Mouse (Mus musculus): ENCODE data around the gene Rnf34. TPM values are rescaled to one million over a fixed set of nuclear protein-coding genes. Genes with fewer than 3 reads are reported as not detected.

Gene Rnf34
- total RNA-seq, 1 experiment: 26.1 TPM

GRCm38 (mm10) chr5:122887033-122887432 lies 37.2 kb downstream of the Rnf34 start:
- Histone ChIP-seq H3K36me3 (ENCODE audit: control insufficient read depth, insufficient read depth, low read length, poor library complexity, severe bottlenecking) (peaks cover 12% of the 10 kb centered on the region; the same call in 1 of the 2 replicates), H3K9ac (ENCODE audit: insufficient read depth, low read depth, low read length, poor library complexity, severe bottlenecking) (no peak overlapping the region), H3K27ac (ENCODE audit: insufficient read depth, low read depth, low read length, poor library complexity, severe bottlenecking) (no peak overlapping the region), H3K4me3 (ENCODE audit: insufficient read depth in 1 of 2, low read depth in 1 of 2, low read length in 2 of 2, poor library complexity in 1 of 2, severe bottlenecking in 1 of 2) (no peak overlapping the region), H3K9me3 (ENCODE audit: control insufficient read depth, insufficient read depth, low read depth, low read length) (no peaks in the 10 kb centered on the region), H3K4me1 (ENCODE audit: control insufficient read depth in 2 of 2, insufficient read depth in 2 of 2, low read length in 2 of 2, poor library complexity in 1 of 2) (peaks cover 4 to 21% of the 10 kb centered on the region in 2 experiments)
- no peak for DNase-seq (ENCODE audit: low read depth, low spot score)
- in situ Hi-C loops (cut with MboI; ENCODE audit: low sequenced_read_pairs in 2 of 2, unreplicated experiment in 2 of 2): no loop called here
- no peak for TF ChIP-seq ZNF384 (IDR thresholded peaks at IDR 0.05; ENCODE audit: low read depth, low read length)

DNA sequence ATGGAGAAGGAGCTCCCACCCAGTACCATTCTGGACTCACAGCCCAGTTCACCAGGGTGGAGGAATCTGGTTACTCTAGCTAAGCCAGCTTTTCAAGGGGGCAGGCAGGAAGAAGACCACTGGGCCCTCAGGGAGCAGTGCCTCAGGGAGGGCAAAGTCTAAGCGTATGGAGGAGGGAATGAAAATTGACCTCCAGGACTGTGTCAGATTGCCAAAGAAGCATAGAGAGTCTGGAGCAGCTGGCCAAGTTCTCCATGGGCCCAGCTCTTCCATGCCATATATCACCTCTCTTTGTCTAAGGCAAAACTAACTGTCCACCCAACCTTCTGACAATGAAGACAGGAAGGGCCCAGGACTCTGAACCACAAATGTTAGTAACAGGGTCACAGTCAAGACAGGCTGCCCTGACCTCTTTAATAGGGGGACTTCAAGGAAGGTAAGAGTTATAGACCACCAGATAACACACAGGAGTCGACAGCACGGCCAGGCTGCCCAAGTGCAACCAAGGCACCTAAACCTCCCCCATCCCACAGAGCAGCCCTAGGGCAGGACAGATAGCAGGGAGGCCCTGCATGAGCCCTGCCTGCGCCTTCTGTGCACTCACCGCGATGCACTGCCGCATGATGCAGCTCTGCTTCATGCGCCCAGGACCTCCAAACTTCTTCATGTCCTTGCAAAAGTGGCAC lies 38.2 kb downstream of the Rnf34 start:
- no peak overlapping the region for H3K27ac ChIP-seq (ENCODE audit: insufficient read depth, low read depth, low read length, poor library complexity, severe bottlenecking)
- peaks cover 3% of the 10 kb centered on the region; the same call in 1 of the 2 replicates for H3K36me3 ChIP-seq (ENCODE audit: control insufficient read depth, insufficient read depth, low read length, poor library complexity, severe bottlenecking)
- TF ChIP-seq ZC3H11A (IDR thresholded peaks at IDR 0.05; ENCODE audit: borderline replicate concordance, low read depth, low read length) (no peak), HCFC1 (IDR thresholded peaks at IDR 0.05; ENCODE audit: borderline replicate concordance, insufficient read depth, low read length) (no peak), MAFK (IDR thresholded peaks at IDR 0.05; ENCODE audit: insufficient read depth, low read depth, low read length) (no peak), CHD2 (IDR thresholded peaks at IDR 0.05; ENCODE audit: low read depth, low read length) (no peak)

GRCm38 (mm10) chr5:122888612-122889214 lies 38.9 kb downstream of the Rnf34 start:
- in situ Hi-C loops (cut with MboI; ENCODE audit: low sequenced_read_pairs in 2 of 2, unreplicated experiment in 2 of 2): no loop called here

More for the DNA sequence above, 38.2 kb downstream of the Rnf34 start:
- no peak overlapping the region for H3K9ac ChIP-seq (ENCODE audit: insufficient read depth, low read depth, low read length, poor library complexity, severe bottlenecking)
- DNase-seq (ENCODE audit: low read depth, low spot score): no peak
- H3K9me3 ChIP-seq (ENCODE audit: control insufficient read depth, insufficient read depth, low read depth, low read length): no peaks in the 10 kb centered on the region
- H3K4me3 ChIP-seq (ENCODE audit: insufficient read depth in 1 of 2, low read depth in 1 of 2, low read length in 2 of 2, poor library complexity in 1 of 2, severe bottlenecking in 1 of 2): peak overlapping the region in 1 of 2 experiments; percentile 9; a peak in 1 of 4 replicates
- in situ Hi-C loops (cut with MboI; ENCODE audit: low sequenced_read_pairs in 2 of 2, unreplicated experiment in 2 of 2): no loop called here
- peaks cover 2 to 12% of the 10 kb centered on the region in 2 experiments for H3K4me1 ChIP-seq (ENCODE audit: control insufficient read depth in 2 of 2, insufficient read depth in 2 of 2, low read length in 2 of 2, poor library complexity in 1 of 2)

DNA sequence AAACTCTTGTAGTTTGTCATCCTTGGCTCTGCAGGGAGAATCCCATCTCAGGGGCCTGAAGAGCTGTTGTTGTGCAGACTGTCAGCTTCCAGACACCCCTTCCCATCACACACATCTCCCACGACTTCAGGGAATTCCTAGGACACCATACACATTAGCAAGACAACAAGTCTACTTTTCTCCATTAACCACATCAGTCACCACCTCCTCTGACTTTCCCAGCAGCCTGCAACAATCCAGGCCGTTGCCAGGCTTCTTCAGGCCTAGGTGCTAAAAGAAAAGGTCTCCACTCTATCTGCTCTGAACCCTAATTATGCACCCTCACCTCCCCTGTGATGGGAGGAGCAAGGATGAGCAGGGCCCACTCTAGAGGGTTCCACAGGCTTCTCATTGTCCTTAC lies 40.5 kb downstream of the Rnf34 start:
- Histone ChIP-seq H3K4me1 (ENCODE audit: control insufficient read depth in 2 of 2, insufficient read depth in 2 of 2, low read length in 2 of 2, poor library complexity in 1 of 2) (peaks cover 2 to 10% of the 10 kb centered on the region in 2 experiments), H3K4me3 (ENCODE audit: insufficient read depth in 1 of 2, low read depth in 1 of 2, low read length in 2 of 2, poor library complexity in 1 of 2, severe bottlenecking in 1 of 2) (no peak overlapping the region), H3K27ac (ENCODE audit: insufficient read depth, low read depth, low read length, poor library complexity, severe bottlenecking) (no peak overlapping the region), H3K9me3 (ENCODE audit: control insufficient read depth, insufficient read depth, low read depth, low read length) (no peaks in the 10 kb centered on the region), H3K36me3 (ENCODE audit: control insufficient read depth, insufficient read depth, low read length, poor library complexity, severe bottlenecking) (no peaks in the 10 kb centered on the region; the same call in 1 of the 2 replicates), H3K9ac (ENCODE audit: insufficient read depth, low read depth, low read length, poor library complexity, severe bottlenecking) (no peak overlapping the region)
- TF ChIP-seq CHD2 (IDR thresholded peaks at IDR 0.05; ENCODE audit: low read depth, low read length) (no peak), HCFC1 (IDR thresholded peaks at IDR 0.05; ENCODE audit: borderline replicate concordance, insufficient read depth, low read length) (no peak), ZNF384 (IDR thresholded peaks at IDR 0.05; ENCODE audit: low read depth, low read length) (no peak), ZC3H11A (IDR thresholded peaks at IDR 0.05; ENCODE audit: borderline replicate concordance, low read depth, low read length) (no peak), MAFK (IDR thresholded peaks at IDR 0.05; ENCODE audit: insufficient read depth, low read depth, low read length) (no peak)
- in situ Hi-C loops (cut with MboI; ENCODE audit: low sequenced_read_pairs in 2 of 2, unreplicated experiment in 2 of 2): no loop called here
- DNase-seq (ENCODE audit: low read depth, low spot score): no peak

More at GRCm38 (mm10) chr5:122888612-122889214, 38.9 kb downstream of the Rnf34 start:
- Histone ChIP-seq H3K27ac (ENCODE audit: insufficient read depth, low read depth, low read length, poor library complexity, severe bottlenecking) (no peak overlapping the region), H3K4me3 (ENCODE audit: insufficient read depth in 1 of 2, low read depth in 1 of 2, low read length in 2 of 2, poor library complexity in 1 of 2, severe bottlenecking in 1 of 2) (peak overlapping the region in 1 of 2 experiments; percentile 9; a peak in 1 of 4 replicates), H3K9me3 (ENCODE audit: control insufficient read depth, insufficient read depth, low read depth, low read length) (no peaks in the 10 kb centered on the region), H3K36me3 (ENCODE audit: control insufficient read depth, insufficient read depth, low read length, poor library complexity, severe bottlenecking) (no peaks in the 10 kb centered on the region; the same call in 1 of the 2 replicates), H3K4me1 (ENCODE audit: control insufficient read depth in 2 of 2, insufficient read depth in 2 of 2, low read length in 2 of 2, poor library complexity in 1 of 2) (peaks cover 2 to 10% of the 10 kb centered on the region in 2 experiments), H3K9ac (ENCODE audit: insufficient read depth, low read depth, low read length, poor library complexity, severe bottlenecking) (no peak overlapping the region)
- DNase-seq (ENCODE audit: low read depth, low spot score): no peak
- no peak for TF ChIP-seq ZC3H11A (IDR thresholded peaks at IDR 0.05; ENCODE audit: borderline replicate concordance, low read depth, low read length)
- no peak for TF ChIP-seq MAFK (IDR thresholded peaks at IDR 0.05; ENCODE audit: insufficient read depth, low read depth, low read length)
- no peak for TF ChIP-seq HCFC1 (IDR thresholded peaks at IDR 0.05; ENCODE audit: borderline replicate concordance, insufficient read depth, low read length)
- no peak for TF ChIP-seq ZNF384 (IDR thresholded peaks at IDR 0.05; ENCODE audit: low read depth, low read length)
- TF ChIP-seq CHD2 (IDR thresholded peaks at IDR 0.05; ENCODE audit: low read depth, low read length): no peak

All from ES-E14 (cell line).